Mouse (Mus musculus) erythroblast, embryonic 14.5 days (primary cell): ENCODE measurements around the gene Morc1. TPM values are rescaled to one million over a fixed set of nuclear protein-coding genes. Genes with fewer than 3 reads are reported as not detected.

Experiments used
- H3K27me3 ChIP-seq: 2 replicates; pipeline ENCODE4 v1.6.1; 2012; ENCODE audit warnings: inconsistent platforms; ENCODE audit not compliant: control insufficient read depth
- H3K36me3 ChIP-seq: 2 replicates; pipeline ENCODE4 v1.6.1; 2012; ENCODE audit warnings: mild to moderate bottlenecking, inconsistent platforms; ENCODE audit not compliant: control insufficient read depth
- H3K4me1 ChIP-seq: 2 replicates; pipeline ENCODE4 v1.6.1; 2012; ENCODE audit warnings: inconsistent platforms; ENCODE audit not compliant: control insufficient read depth
- H3K4me3 ChIP-seq: replicated peaks from 2 replicates; pipeline ENCODE3; 2012; ENCODE audit warnings: moderate library complexity, mild to moderate bottlenecking, inconsistent platforms
- H3K9me3 ChIP-seq: 2 replicates; pipeline ENCODE4 v1.6.1; 2012; ENCODE audit warnings: low read length, inconsistent platforms, mixed read lengths; ENCODE audit not compliant: control insufficient read depth
- GATA1 ChIP-seq: IDR thresholded peaks from 2 replicates; pipeline ENCODE4 v1.6.1; 2012; ENCODE audit warnings: low read length, inconsistent platforms, mixed read lengths
- TAL1 ChIP-seq: IDR thresholded peaks from 3 replicates; pipeline ENCODE4 v1.6.1; 2012; ENCODE audit warnings: low read length, inconsistent platforms, mixed read lengths
- polyA plus RNA-seq: library from polyadenylated mRNA; stranded (reverse); fragments of >175 nt; gene quantifications from 2 replicates; pipeline ENCODE4 v1.2.3, GENCODE M21; 2012

Gene Morc1
- polyA plus RNA-seq, 1 experiment: not detected

DNA sequence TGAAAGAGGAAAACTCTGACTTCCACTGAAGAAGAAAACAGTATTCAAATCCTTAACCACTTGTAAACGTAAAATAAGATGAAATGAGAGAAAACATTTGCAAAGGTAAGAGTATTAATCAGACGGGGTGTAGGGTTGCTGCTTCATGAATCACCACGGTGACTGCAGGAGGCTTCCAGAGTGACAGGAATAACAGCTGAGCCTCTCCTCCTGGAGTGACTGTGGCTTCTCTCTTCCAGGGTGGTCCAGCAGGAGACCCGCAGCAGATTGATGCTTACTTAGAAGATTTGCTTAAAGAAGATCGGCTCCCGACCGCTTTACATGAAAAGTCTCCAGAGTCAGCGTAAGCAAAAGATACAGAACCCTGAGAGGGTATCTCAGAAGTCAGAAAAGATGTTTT, 199.4 kb downstream of the Morc1 start:
- Histone ChIP-seq H3K4me1 (no peaks in the 10 kb centered on the region), H3K9me3 (no peaks in the 10 kb centered on the region), H3K27me3 (no peaks in the 10 kb centered on the region), H3K4me3 (no peak overlapping the region), H3K36me3 (no peaks in the 10 kb centered on the region)
- TF ChIP-seq TAL1: no peak
- no peak for TF ChIP-seq GATA1

- no peak overlapping the region for H3K4me3 ChIP-seq
- H3K4me1 ChIP-seq: no peaks in the 10 kb centered on the region
- no peaks in the 10 kb centered on the region for H3K36me3 ChIP-seq
- TF ChIP-seq TAL1: no peak
- H3K9me3 ChIP-seq: no peaks in the 10 kb centered on the region
- H3K27me3 ChIP-seq: no peaks in the 10 kb centered on the region
Measured at GRCm38 (mm10) chr16:48632351-48632750, 201.3 kb downstream of the Morc1 start.

DNA sequence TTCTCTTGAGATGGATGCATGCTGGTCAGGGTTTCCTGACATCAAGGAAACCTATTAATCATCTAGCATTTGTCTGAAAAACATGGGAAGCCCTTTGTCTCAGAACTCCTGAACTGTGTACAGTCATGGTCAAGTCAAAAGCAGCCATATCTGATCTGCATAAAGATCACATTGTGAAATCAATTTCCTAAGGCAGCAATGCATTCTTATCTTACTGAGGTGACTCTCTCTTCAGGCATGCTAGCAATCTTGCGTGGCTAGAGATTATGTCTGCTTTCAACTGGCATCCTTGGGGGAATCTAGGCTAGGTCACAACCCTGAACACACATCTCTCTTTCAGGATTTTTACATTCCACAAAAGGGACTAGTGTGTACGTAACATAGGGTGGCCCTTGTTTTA, 215.2 kb downstream of the Morc1 start:
- TF ChIP-seq TAL1 (no peak), GATA1 (no peak)
- H3K36me3 ChIP-seq: no peaks in the 10 kb centered on the region

GRCm38 (mm10) chr16:48671696-48672095, 240.7 kb downstream of the Morc1 start:
- TF ChIP-seq TAL1: no peak
- TF ChIP-seq GATA1: no peak
- Histone ChIP-seq H3K36me3 (no peaks in the 10 kb centered on the region), H3K4me3 (no peak overlapping the region), H3K27me3 (no peaks in the 10 kb centered on the region), H3K4me1 (no peaks in the 10 kb centered on the region), H3K9me3 (no peaks in the 10 kb centered on the region)

More for the DNA sequence above, 215.2 kb downstream of the Morc1 start:
- Histone ChIP-seq H3K4me3 (no peak overlapping the region), H3K4me1 (no peaks in the 10 kb centered on the region), H3K27me3 (no peaks in the 10 kb centered on the region), H3K9me3 (no peaks in the 10 kb centered on the region)

DNA sequence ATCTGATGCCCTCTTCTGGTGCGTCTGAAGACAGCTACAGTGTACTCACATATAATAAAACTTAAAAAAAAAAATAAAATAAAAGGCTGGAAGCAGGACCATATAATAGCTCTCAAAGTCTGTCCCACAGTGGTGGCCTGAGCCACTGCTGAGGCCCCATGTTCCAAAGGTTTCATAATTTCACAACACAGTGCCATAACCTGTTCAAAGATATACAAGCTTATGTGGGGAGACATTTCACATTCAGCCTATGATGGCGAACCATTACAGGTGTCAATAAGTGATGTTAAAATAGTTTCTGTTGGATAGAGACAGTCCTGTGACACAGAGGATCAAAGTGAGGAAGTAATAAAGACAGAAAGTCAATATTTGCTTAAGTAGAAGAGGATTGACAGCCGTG, 241.6 kb downstream of the Morc1 start:
- H3K9me3 ChIP-seq: no peaks in the 10 kb centered on the region
- H3K36me3 ChIP-seq: no peaks in the 10 kb centered on the region
- TF ChIP-seq GATA1 (no peak), TAL1 (no peak)
- H3K27me3 ChIP-seq: no peaks in the 10 kb centered on the region
- H3K4me3 ChIP-seq: no peak overlapping the region
- no peaks in the 10 kb centered on the region for H3K4me1 ChIP-seq

DNA sequence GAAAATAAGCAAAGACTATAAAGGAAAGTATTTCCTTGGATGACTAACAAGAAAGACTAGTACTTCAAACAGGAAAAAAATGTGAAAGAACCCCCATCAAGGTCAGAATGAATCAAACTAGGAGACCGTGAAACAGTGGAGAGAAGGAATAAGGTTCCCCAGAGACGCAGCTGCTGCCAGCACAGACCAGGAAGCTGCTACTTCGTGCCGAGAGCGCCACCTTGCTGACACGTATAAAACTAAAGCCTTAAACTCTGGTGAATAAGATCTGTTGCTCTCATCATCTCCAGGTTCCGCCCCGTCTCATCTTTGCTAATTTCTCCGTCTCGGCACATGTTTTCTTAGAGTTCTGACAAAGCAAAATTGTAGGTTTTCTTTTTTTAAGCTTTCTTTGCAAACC, 244.6 kb downstream of the Morc1 start:
- Histone ChIP-seq H3K4me1 (no peaks in the 10 kb centered on the region), H3K9me3 (no peaks in the 10 kb centered on the region), H3K27me3 (no peaks in the 10 kb centered on the region), H3K36me3 (no peaks in the 10 kb centered on the region), H3K4me3 (no peak overlapping the region)
- TF ChIP-seq TAL1 (no peak), GATA1 (no peak)

DNA sequence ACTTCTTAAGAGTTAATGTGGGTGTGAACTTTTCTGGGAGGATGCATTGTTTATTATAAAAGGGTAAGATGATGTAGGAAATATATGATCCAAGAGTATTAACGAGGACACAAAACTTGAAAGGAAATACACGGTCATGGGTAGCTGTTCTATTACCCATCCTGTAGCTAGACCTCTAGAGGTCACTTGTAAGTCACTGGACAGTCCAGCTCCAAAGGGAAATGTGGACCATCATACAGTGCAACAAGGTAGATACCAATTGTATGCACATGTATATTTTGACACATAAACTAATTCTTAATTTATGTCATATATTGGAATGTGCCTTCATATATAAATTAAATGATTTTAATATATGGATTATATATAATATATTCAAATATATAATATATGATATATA, 245.2 kb downstream of the Morc1 start:
- Histone ChIP-seq H3K9me3 (no peaks in the 10 kb centered on the region), H3K4me1 (no peaks in the 10 kb centered on the region), H3K36me3 (no peaks in the 10 kb centered on the region), H3K27me3 (no peaks in the 10 kb centered on the region), H3K4me3 (no peak overlapping the region)
- no peak for TF ChIP-seq TAL1
- TF ChIP-seq GATA1: no peak

GRCm38 (mm10) chr16:48677381-48677780, 246.3 kb downstream of the Morc1 start:
- H3K36me3 ChIP-seq: no peaks in the 10 kb centered on the region
- H3K27me3 ChIP-seq: no peaks in the 10 kb centered on the region
- TF ChIP-seq GATA1: no peak
- no peak for TF ChIP-seq TAL1
- H3K4me1 ChIP-seq: no peaks in the 10 kb centered on the region
- no peak overlapping the region for H3K4me3 ChIP-seq
- H3K9me3 ChIP-seq: no peaks in the 10 kb centered on the region

GRCm38 (mm10) chr16:48678029-48678428, 247.0 kb downstream of the Morc1 start:
- no peaks in the 10 kb centered on the region for H3K27me3 ChIP-seq
- no peak overlapping the region for H3K4me3 ChIP-seq
- H3K36me3 ChIP-seq: no peaks in the 10 kb centered on the region
- no peaks in the 10 kb centered on the region for H3K9me3 ChIP-seq
- no peaks in the 10 kb centered on the region for H3K4me1 ChIP-seq
- no peak for TF ChIP-seq TAL1
- TF ChIP-seq GATA1: no peak

Other genes starting within 250 kb of the Morc1 start
- not detected in 2 replicates for gene Dppa4, start 147.5 kb upstream of the Morc1 start, polyA plus RNA-seq
- not detected in 2 replicates for gene Dppa2, start 127.3 kb upstream of the Morc1 start, polyA plus RNA-seq
- gene Gm5485, start 18.8 kb upstream of the Morc1 start, polyA plus RNA-seq: not detected in 2 replicates